Mouse (Mus musculus): ENCODE measurements around the gene Klhdc9.

DNA sequence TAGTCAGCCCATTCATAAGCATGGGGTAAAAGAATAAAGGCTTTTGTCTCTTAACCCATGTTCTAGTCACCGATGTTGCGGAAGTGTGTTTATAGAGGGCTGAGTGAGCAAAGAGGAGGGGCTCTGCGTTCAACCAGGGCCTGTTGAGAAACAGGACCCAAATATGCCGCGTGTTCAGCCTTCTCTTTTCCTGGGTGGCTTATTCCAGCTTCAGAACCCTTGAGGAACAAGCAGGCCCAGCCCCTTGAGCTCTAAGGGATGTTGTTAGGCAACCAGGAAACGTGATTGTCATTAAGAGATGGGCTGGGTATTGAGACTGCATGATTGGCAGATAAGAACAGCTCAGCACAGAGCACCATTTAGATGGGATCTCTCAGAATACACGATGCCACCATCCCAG, 5.3 kb upstream of the Klhdc9 start:
- no peak for TF ChIP-seq CTCF (IDR thresholded peaks at IDR 0.05; ENCODE audit: borderline replicate concordance, insufficient read depth, low read length)
- no peak for TF ChIP-seq POLR2A (IDR thresholded peaks at IDR 0.05; ENCODE audit: low read depth, low read length)

Data from embryonic fibroblast, embryonic 13.5 days (primary cell).